Mouse (Mus musculus): ENCODE data around the gene Atp5s. TPM values are rescaled to one million over a fixed set of nuclear protein-coding genes. Genes with fewer than 3 reads are reported as not detected.

Atp5s gene
- polyA plus RNA-seq, 1 experiment from 2014 or later = 23.8 TPM

DNA sequence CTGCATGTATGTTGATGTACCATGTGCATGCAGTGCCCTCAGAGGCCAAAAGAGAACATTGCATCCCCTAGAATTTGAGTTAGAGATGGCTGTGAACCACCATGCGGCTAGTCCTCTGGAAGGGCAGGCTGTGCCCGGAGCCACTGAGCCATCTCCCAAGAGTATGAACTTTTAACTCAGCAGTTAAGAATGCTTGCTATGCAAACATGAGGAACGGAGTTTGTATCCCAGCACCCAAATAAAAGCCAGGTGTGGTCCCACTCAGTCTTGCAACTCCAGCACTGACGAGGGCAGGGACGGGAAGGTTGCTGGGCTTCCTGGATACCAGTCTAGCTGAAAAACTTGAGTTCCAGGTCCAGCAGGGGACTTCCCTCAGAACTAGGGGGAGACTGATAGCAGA lies 17.2 kb downstream of the Atp5s start:
- Histone ChIP-seq H3K27me3 (replicated peaks) (no peaks in the 10 kb centered on the region), H3K9me3 (replicated peaks) (no peaks in the 10 kb centered on the region), H3K27ac (no peak overlapping the region), H3K4me1 (peaks cover 3% of the 10 kb centered on the region), H3K9ac (no peak overlapping the region), H3K4me2 (no peak overlapping the region), H3K4me3 (no peak overlapping the region), H3K36me3 (peaks cover 10% of the 10 kb centered on the region; the same call in 1 of the 2 replicates)
- no peak for ATAC-seq
- 82% methylated on average over 5 of the region's 5 CpGs for WGBS (ENCODE audit: insufficient replicate concordance)

DNA sequence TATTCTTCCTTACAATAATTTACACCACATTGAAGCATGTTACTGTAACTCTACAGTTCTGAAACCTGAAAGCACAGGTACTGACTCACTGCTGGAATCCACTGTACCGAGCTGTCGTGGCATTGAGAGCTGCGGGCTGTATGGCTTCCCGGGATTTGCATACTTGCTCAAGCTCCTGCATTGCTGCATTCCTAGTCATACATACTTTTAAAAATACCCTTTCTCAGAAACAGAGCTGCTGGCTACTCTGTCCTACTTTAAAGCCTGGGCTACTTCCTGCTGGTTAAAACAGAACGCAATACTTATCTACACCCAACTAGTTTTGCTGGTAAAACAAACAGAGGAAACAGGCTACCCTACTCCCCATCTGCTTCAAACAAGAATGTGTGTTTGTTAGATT lies 19.4 kb downstream of the Atp5s start:
- H3K36me3 ChIP-seq = peaks cover 10% of the 10 kb centered on the region; the same call in 1 of the 2 replicates
- H3K9me3 ChIP-seq (replicated peaks) = no peaks in the 10 kb centered on the region
- 80% methylated on average over 5 of the region's 5 CpGs for WGBS (ENCODE audit: insufficient replicate concordance)
- no peak for ATAC-seq
- no peak overlapping the region for H3K4me2 ChIP-seq
- H3K9ac ChIP-seq = no peak overlapping the region
- no peaks in the 10 kb centered on the region for H3K27me3 ChIP-seq (replicated peaks)
- no peak overlapping the region for H3K4me3 ChIP-seq
- peaks cover 10% of the 10 kb centered on the region for H3K4me1 ChIP-seq
- no peak overlapping the region for H3K27ac ChIP-seq

- ATAC-seq = no peak
- Histone ChIP-seq H3K4me2 (no peak overlapping the region), H3K27ac (0 out of 2 replicates have a peak overlapping the region, but pooled peaks have one; percentile 45), H3K4me1 (peaks cover 41% of the 10 kb centered on the region), H3K4me3 (no peak overlapping the region), H3K27me3 (replicated peaks) (no peaks in the 10 kb centered on the region), H3K36me3 (no peaks in the 10 kb centered on the region), H3K9me3 (replicated peaks) (no peaks in the 10 kb centered on the region), H3K9ac (peak overlapping the region; percentile 27; the same call in 1 of the 2 replicates)
- 40% methylated on average over 10 of the region's 10 CpGs for WGBS (ENCODE audit: insufficient replicate concordance)
These were observed 27.2 kb downstream of the Atp5s start for GRCm38 (mm10) chr12:69751864-69752341.

DNA sequence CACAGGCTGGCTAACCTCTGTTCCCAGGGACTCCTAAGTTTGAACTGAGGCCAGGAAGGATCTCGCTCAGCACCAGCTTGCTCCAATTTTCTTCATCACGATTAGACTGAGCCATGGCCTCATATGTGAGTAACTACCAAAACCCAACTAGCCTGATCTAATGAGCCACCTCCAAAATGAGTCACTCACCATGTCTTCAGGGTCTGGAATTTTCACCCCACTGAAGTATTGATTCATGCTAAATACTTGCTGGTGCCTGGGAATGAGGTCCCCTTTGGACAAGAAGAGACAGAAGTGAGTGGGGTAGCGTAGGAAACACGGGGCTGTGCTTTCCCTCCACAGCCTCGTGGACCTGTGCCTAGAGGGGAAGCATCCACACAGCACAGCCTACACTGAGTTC lies 29.2 kb downstream of the Atp5s start:
- WGBS (ENCODE audit: insufficient replicate concordance) = 75% methylated on average over 5 of the region's 5 CpGs
- H3K4me3 ChIP-seq = no peak overlapping the region
- no peak for ATAC-seq
- H3K4me2 ChIP-seq = no peak overlapping the region
- no peaks in the 10 kb centered on the region for H3K9me3 ChIP-seq (replicated peaks)
- H3K27me3 ChIP-seq (replicated peaks) = no peaks in the 10 kb centered on the region
- H3K9ac ChIP-seq = no peak overlapping the region
- peak overlapping the region; percentile 98; the same call in 1 of the 2 replicates for H3K27ac ChIP-seq
- H3K36me3 ChIP-seq = no peaks in the 10 kb centered on the region
- peaks cover 50% of the 10 kb centered on the region for H3K4me1 ChIP-seq

DNA sequence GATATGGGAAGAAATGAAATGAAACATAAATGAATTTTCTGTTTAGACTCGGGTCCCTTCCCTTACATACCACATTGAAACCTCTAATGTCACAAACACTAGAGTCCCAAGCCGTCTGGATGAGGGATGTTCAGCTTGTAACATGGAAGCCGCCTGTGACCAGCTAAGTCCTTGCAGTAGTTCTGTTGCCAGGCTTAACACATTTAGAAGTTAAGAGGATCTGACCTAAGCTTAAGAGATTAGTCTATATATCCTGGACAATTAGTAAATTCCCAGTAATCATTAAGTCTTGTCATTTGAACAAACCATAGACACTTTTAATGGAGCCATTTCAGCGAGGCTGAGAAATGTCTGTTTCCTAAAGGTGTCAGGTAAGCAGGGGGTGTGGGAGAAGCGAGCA lies 31.3 kb downstream of the Atp5s start:
- H3K9ac ChIP-seq = peak overlapping the region; percentile 64; the same call in 1 of the 2 replicates
- no peak for ATAC-seq
- no peak overlapping the region for H3K4me3 ChIP-seq
- 0 out of 2 replicates have a peak overlapping the region, but pooled peaks have one; percentile 68 for H3K4me2 ChIP-seq
- peak overlapping the region; percentile 98 for H3K27ac ChIP-seq
- H3K27me3 ChIP-seq (replicated peaks) = no peaks in the 10 kb centered on the region
- peaks cover 70% of the 10 kb centered on the region for H3K4me1 ChIP-seq
- no peaks in the 10 kb centered on the region for H3K36me3 ChIP-seq
- no peaks in the 10 kb centered on the region for H3K9me3 ChIP-seq (replicated peaks)
- WGBS (ENCODE audit: insufficient replicate concordance) = 70% methylated on average over 5 of the region's 5 CpGs

- H3K4me3 ChIP-seq = peak overlapping the region; percentile 34
- peak overlapping the region; percentile 98 for H3K27ac ChIP-seq
- 6% methylated on average over 22 of the region's 22 CpGs for WGBS (ENCODE audit: insufficient replicate concordance)
- no peaks in the 10 kb centered on the region for H3K36me3 ChIP-seq
- peak overlapping the region; percentile 68 for H3K4me2 ChIP-seq
- peak; percentile 94 for ATAC-seq
- no peaks in the 10 kb centered on the region for H3K9me3 ChIP-seq (replicated peaks)
- no peaks in the 10 kb centered on the region for H3K27me3 ChIP-seq (replicated peaks)
- peak overlapping the region; percentile 69 for H3K9ac ChIP-seq
- peaks cover 66% of the 10 kb centered on the region for H3K4me1 ChIP-seq
These were observed 32.8 kb downstream of the Atp5s start for GRCm38 (mm10) chr12:69757418-69758141.

DNA sequence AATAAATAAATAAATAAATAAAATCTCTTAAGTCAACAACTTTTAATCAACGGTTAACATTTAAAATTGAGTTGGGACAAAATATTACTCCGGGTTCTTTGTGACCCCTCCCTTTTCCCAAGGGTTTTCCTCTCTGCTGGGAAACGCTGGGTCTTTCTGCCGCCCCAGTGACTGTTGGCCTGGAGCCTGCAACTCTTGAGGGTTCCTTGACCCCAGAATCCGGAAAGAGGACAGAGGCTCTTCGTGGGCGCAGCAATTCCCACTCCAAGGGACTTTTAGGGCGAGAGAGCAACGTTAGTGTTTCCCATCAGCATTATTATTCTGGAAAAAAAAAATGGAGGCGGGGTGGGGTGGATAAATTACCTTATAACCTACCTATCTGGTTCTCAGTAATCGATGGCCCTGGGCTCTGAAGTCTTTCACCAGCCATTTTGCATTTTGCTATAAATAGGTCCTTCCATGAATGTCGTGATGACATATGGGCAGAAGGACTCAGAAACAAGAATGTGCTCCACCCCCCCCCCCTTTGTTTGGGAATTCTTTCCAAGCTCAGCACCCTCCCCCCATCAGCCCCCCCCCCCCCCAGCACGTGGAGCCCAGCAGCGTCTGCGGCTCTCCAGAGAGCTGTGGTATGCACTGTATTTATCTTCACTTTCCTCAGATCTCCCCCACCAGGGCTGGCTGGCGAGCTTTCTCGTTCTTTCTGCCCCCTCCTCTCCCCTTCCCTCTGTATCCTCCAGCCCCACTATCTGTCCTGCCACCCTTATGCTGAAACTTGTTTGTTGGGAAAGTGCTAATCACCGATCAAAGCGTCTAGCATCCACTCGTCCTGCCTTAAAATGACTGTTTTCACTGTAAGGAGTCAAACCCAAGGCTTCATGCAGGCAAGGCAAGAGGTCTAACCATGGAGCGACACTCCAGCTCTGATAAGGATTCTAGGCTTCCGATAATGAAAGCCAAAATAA lies 33.8 kb downstream of the Atp5s start:
- WGBS (ENCODE audit: insufficient replicate concordance) = 3% methylated on average over 22 of the region's 22 CpGs

DNA sequence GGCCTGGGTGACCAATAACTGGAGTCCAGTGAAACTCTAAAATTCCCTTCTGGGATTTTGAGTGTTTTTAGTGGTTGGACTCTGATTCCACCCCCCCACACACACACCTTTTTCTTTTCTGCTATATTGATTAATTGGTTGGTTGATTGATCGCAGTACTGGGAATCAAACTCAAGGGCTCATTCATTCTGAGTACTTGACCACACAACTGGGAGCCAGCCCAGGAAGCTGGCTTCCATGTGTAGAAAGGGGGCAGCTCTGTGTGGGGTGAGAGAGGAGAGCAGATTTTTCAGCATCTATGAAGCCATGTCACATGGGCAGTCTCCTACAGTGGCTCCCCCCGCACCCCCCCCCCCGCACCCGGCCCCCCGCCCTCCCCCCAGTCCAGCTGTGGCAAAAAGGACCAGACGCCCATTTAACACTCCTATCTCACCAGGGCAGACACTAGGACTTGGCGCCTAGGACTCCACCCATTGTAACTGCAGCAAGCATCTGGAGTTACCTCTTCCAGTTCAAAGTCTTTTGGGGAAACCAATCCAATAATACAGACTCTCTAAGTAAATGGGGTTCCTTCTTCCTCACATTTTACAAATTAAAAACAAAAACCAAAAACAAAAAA lies 34.6 kb downstream of the Atp5s start:
- peak overlapping the region; percentile 34 for H3K4me3 ChIP-seq
- no peaks in the 10 kb centered on the region for H3K9me3 ChIP-seq (replicated peaks)
- 12% methylated on average over 7 of the region's 7 CpGs for WGBS (ENCODE audit: insufficient replicate concordance)
- peaks cover 70% of the 10 kb centered on the region for H3K4me1 ChIP-seq
- H3K27me3 ChIP-seq (replicated peaks) = no peaks in the 10 kb centered on the region
- H3K4me2 ChIP-seq = peak overlapping the region; percentile 68
- no peaks in the 10 kb centered on the region for H3K36me3 ChIP-seq
- ATAC-seq = peak; percentile 79
- H3K9ac ChIP-seq = peak overlapping the region; percentile 71
- peak overlapping the region; percentile 98 for H3K27ac ChIP-seq

More for the DNA sequence above, 33.8 kb downstream of the Atp5s start:
- H3K9ac ChIP-seq = peak overlapping the region; percentile 69
- ATAC-seq = 0 out of 2 replicates have a peak, but pooled peaks have one; percentile 8
- H3K36me3 ChIP-seq = no peaks in the 10 kb centered on the region
- H3K9me3 ChIP-seq (replicated peaks) = no peaks in the 10 kb centered on the region
- peak overlapping the region; percentile 68 for H3K4me2 ChIP-seq
- no peaks in the 10 kb centered on the region for H3K27me3 ChIP-seq (replicated peaks)
- H3K4me1 ChIP-seq = peaks cover 70% of the 10 kb centered on the region
- peak overlapping the region; percentile 98 for H3K27ac ChIP-seq
- H3K4me3 ChIP-seq = peak overlapping the region; percentile 34

DNA sequence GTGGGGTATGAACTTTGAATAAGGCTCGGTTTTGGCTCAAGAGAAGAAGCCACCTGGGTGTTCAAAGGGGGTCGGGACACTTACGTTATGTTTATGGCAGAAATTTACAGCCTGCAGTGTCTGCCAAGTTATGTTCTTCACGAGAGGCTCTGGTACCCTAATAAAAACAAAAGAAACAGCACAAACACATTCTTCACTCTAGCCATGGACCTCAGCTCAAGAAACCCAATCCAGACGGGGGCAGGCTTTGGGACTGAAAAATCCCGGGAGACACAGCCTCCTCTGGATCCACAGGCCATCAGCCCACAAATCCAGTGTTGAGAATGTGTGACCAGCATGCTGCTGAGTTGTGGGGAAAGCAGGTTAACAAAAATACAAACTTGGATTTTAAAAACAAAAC lies 35.3 kb downstream of the Atp5s start:
- peak overlapping the region; percentile 71 for H3K9ac ChIP-seq
- WGBS (ENCODE audit: insufficient replicate concordance) = 40% methylated on average over 6 of the region's 6 CpGs

GRCm38 (mm10) chr12:69760743-69761406 lies 36.1 kb downstream of the Atp5s start:
- Histone ChIP-seq H3K9me3 (replicated peaks) (no peaks in the 10 kb centered on the region), H3K9ac (no peak overlapping the region), H3K27ac (peak overlapping the region; percentile 98), H3K27me3 (replicated peaks) (no peaks in the 10 kb centered on the region), H3K4me1 (peaks cover 68% of the 10 kb centered on the region), H3K4me3 (no peak overlapping the region), H3K36me3 (no peaks in the 10 kb centered on the region), H3K4me2 (no peak overlapping the region)
- no peak for ATAC-seq
- WGBS (ENCODE audit: insufficient replicate concordance) = 89% methylated on average over 20 of the region's 20 CpGs

More for the DNA sequence above, 35.3 kb downstream of the Atp5s start:
- Histone ChIP-seq H3K9me3 (replicated peaks) (no peaks in the 10 kb centered on the region), H3K4me1 (peaks cover 70% of the 10 kb centered on the region), H3K4me2 (peak overlapping the region; percentile 68), H3K36me3 (no peaks in the 10 kb centered on the region), H3K4me3 (no peak overlapping the region), H3K27ac (peak overlapping the region; percentile 98), H3K27me3 (replicated peaks) (no peaks in the 10 kb centered on the region)
- ATAC-seq = no peak

- peak overlapping the region; percentile 8 for H3K27ac ChIP-seq
- peaks cover 68% of the 10 kb centered on the region for H3K4me1 ChIP-seq
These were observed 36.9 kb downstream of the Atp5s start for GRCm38 (mm10) chr12:69761603-69762002.

More at GRCm38 (mm10) chr12:69761603-69762002, 36.9 kb downstream of the Atp5s start:
- no peak for ATAC-seq
- Histone ChIP-seq H3K9me3 (replicated peaks) (no peaks in the 10 kb centered on the region), H3K9ac (no peak overlapping the region), H3K36me3 (no peaks in the 10 kb centered on the region), H3K4me3 (no peak overlapping the region), H3K4me2 (no peak overlapping the region), H3K27me3 (replicated peaks) (no peaks in the 10 kb centered on the region)
- 70% methylated on average over 2 of the region's 2 CpGs for WGBS (ENCODE audit: insufficient replicate concordance)
